Mouse (Mus musculus) liver, embryonic 14.5 days (tissue): ENCODE data around the gene Trim69.

ENCODE experiments used
- CTCF ChIP-seq: IDR thresholded peaks from 2 replicates; pipeline ENCODE4 v1.5.1; 2016; ENCODE audit warnings: antibody characterized with exemption, low read depth, control low read depth
- EP300 ChIP-seq: IDR thresholded peaks from 2 replicates; pipeline ENCODE4 v1.6.1; 2016; ENCODE audit warnings: antibody characterized with exemption, low read depth

DNA sequence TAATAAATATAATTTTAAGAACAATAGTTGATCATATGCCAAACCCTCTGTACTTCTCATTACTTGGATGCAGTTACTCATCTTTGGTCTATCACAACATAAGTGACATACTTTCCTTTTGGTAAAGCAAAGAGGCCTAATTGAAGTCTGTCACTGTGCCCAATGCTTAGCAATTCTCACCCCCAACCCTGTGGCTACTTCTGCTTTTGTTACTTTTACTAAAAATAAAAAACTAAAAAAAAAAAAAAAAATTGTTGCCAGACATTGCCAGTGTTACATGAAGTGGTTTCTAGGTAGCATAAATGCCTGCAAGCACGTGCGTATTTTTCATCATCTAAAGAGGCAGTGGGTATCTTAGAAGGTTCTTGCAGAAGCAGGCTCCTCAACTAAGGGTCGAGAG lies 7.7 kb upstream of the Trim69 start:
- TF ChIP-seq CTCF (no peak), EP300 (no peak)
